ENCODE assay signal across 8 mouse cellular contexts in the genomic region with DNA sequence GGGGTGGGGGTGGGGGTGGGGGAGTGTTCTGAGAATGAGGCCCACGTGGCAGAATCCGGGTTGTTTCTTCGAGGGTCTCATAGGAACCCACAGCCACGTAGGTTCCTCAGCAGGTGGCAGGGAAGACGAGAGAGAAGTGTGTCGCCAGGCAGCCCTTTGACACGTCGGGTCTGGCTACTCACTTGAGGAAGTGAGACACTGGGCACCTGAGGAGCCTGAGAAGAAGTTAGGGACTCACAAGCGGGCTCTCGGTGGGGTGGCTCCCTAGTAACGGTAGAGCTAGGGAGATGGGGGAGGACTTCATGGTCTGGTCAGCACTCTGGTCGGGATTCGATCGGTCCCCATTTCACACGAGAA. TPM values are rescaled to one million over a fixed set of nuclear protein-coding genes. Genes with fewer than 3 reads are reported as not detected.
DNase-seq lines count a peak whose midpoint lies in the region; ATAC-seq and TF ChIP-seq lines count a peak whose summit lies in the region.

A gene (plus strand): TSS at position 79 of the 357 bp plus-strand sequence.

- peak within 1 kb of the TSS; percentile 86 for H3K9ac ChIP-seq in intestine, postnatal 0 days (ENCODE audit: low read depth, low read length)

- no peak for TF ChIP-seq CTCF in spleen, adult 2 months (IDR thresholded peaks at IDR 0.05; ENCODE audit: extremely low read depth, insufficient read depth, insufficient read length, insufficient replicate concordance)
- no peak for TF ChIP-seq CTCF in intestine, postnatal 0 days (IDR thresholded peaks at IDR 0.05; ENCODE audit: low read depth)

- H3K9me3 ChIP-seq in embryonic facial prominence, embryonic 10.5 days, result no peaks in the 10 kb centered on the region
- H3K9me3 ChIP-seq in intestine, postnatal 0 days (ENCODE audit: control insufficient read depth), result no peaks in the 10 kb centered on the region

- H3K4me3 ChIP-seq in spleen, adult 2 months (ENCODE audit: extremely low read depth, insufficient read depth, insufficient read length), result peak within 1 kb of the TSS; percentile 88
- peak within 1 kb of the TSS; percentile 98 for H3K4me3 ChIP-seq in embryonic facial prominence, embryonic 10.5 days
- peak within 1 kb of the TSS; percentile 98 for H3K4me3 ChIP-seq in intestine, postnatal 0 days (ENCODE audit: low read depth, low read length)

- H3K4me2 ChIP-seq in intestine, postnatal 0 days (replicated peaks; ENCODE audit: low read depth), result peak within 1 kb of the TSS; percentile 88

- peak in 1 of 2 experiments; percentile 40 for DNase-seq in spleen, adult 2 months (ENCODE audit: low read depth in 1 of 2, low spot score in 2 of 2)
- DNase-seq in spleen, postnatal 14 days (ENCODE audit: low spot score in 2 of 2), result no peak
- no peak for DNase-seq in embryonic facial prominence, embryonic 10.5 days (ENCODE audit: low spot score)
- no peak for DNase-seq in gastrocnemius, postnatal 4 days (ENCODE audit: low spot score in 2 of 2)
- DNase-seq in embryo, embryonic 10.5 days (ENCODE audit: low spot score), result no peak
- DNase-seq in urinary bladder, postnatal 10 days (ENCODE audit: low spot score), result no peak

- peak; percentile 11; the same call in 1 of the 2 replicates for ATAC-seq in intestine, postnatal 0 days
- ATAC-seq in megakaryocyte progenitor cell, adult 5-6 weeks (replicated peaks; ENCODE audit: poor library complexity), result peak; percentile 62

- TF ChIP-seq POLR2A in spleen, adult 2 months (IDR thresholded peaks at IDR 0.05; ENCODE audit: low read depth, low read length), result no peak; the same call in 1 of the 2 replicates

- peaks cover 13% of the 10 kb centered on the region for H3K36me3 ChIP-seq in spleen, adult 2 months (ENCODE audit: control insufficient read depth, insufficient read depth, low read length)
- H3K36me3 ChIP-seq in embryonic facial prominence, embryonic 10.5 days (replicated peaks), result peaks cover 28% of the 10 kb centered on the region
- peaks cover 14% of the 10 kb centered on the region for H3K36me3 ChIP-seq in intestine, postnatal 0 days (ENCODE audit: control insufficient read depth, insufficient read depth)

- peak within 1 kb of the TSS; percentile 98 for H3K27ac ChIP-seq in spleen, adult 2 months (ENCODE audit: insufficient read depth, low read length)
- H3K27ac ChIP-seq in embryonic facial prominence, embryonic 10.5 days (replicated peaks), result peak within 1 kb of the TSS; percentile 96
- peak within 1 kb of the TSS; percentile 94 for H3K27ac ChIP-seq in intestine, postnatal 0 days (ENCODE audit: low read depth, low read length)

- H3K4me1 ChIP-seq in spleen, adult 2 months (ENCODE audit: control insufficient read depth, insufficient read depth, insufficient read length), result no peaks in the 10 kb centered on the region; the same call in 1 of the 2 replicates
- peaks cover 33% of the 10 kb centered on the region for H3K4me1 ChIP-seq in embryonic facial prominence, embryonic 10.5 days
- H3K4me1 ChIP-seq in intestine, postnatal 0 days (replicated peaks; ENCODE audit: control insufficient read depth, insufficient read depth, low read length), result no peaks in the 10 kb centered on the region; the same call in 1 of the 2 replicates

- no peaks in the 10 kb centered on the region for H3K27me3 ChIP-seq in spleen, adult 2 months (ENCODE audit: control insufficient read depth, insufficient read depth, low read length)
- no peaks in the 10 kb centered on the region for H3K27me3 ChIP-seq in embryonic facial prominence, embryonic 10.5 days (replicated peaks; ENCODE audit: low read depth, poor library complexity, severe bottlenecking)
- no peaks in the 10 kb centered on the region for H3K27me3 ChIP-seq in intestine, postnatal 0 days (replicated peaks; ENCODE audit: control insufficient read depth, insufficient read depth, low read length)

- under 1% methylated on average over 15 of the region's 15 CpGs for WGBS in spleen, adult 2 months
- WGBS in embryonic facial prominence, embryonic 10.5 days, result under 1% methylated on average over 15 of the region's 15 CpGs
- WGBS in intestine, postnatal 0 days, result under 1% methylated on average over 15 of the region's 15 CpGs

RNA-seq across cellular contexts. Expression of the gene that starts here (rescaled TPM):
- 63.9 and 82.1 TPM in 2 replicates for polyA plus RNA-seq in spleen, adult 2 months (2012; rRNA removed)
- 180 and 191 TPM in 2 replicates for polyA plus RNA-seq in embryonic facial prominence, embryonic 10.5 days (2016; fragmentation: Nextera tagmentation; extraction: Ambion mirVana)
- total RNA-seq in gastrocnemius, postnatal 4 days (2021), result 10 to 100 TPM; 46.7 to 48.8 TPM
- 51.1 and 53.2 TPM in 2 replicates for polyA plus RNA-seq in intestine, postnatal 0 days (2015; fragmentation: Nextera tagmentation; extraction: Ambion mirVana)
- 108 and 116 TPM in 2 replicates for total RNA-seq in megakaryocyte progenitor cell, adult 5-6 weeks (2015)
- total RNA-seq in megakaryocyte progenitor cell, adult 5-6 weeks (2017), result 170 and 177 TPM in 2 replicates
